Mouse (Mus musculus) telencephalon, adult 2 months (tissue): ENCODE results near the gene Dclk1.
A peak's percentile ranks its signal among the peaks of the same experiment; 100 is the strongest.

Experiments used
- DNase-seq: peaks from one replicate; pipeline ENCODE4 v3.0.0-alpha.2; 2011; ENCODE audit warnings: low read depth, low spot score

Gene Dclk1

GRCm38 (mm10) chr3:55447486-55448460 is 205.6 kb downstream of the Dclk1 start:
- DNase-seq, result peak; percentile 97

- no peak for DNase-seq
These were observed 207.0 kb downstream of the Dclk1 start for GRCm38 (mm10) chr3:55449148-55449547.

GRCm38 (mm10) chr3:55451035-55451434 is 208.9 kb downstream of the Dclk1 start:
- DNase-seq, result peak; percentile 90

GRCm38 (mm10) chr3:55451877-55452276 is 209.7 kb downstream of the Dclk1 start:
- no peak for DNase-seq

GRCm38 (mm10) chr3:55452464-55452863 is 210.3 kb downstream of the Dclk1 start:
- DNase-seq, result no peak

- DNase-seq, result no peak
These were observed 218.9 kb downstream of the Dclk1 start for GRCm38 (mm10) chr3:55461092-55461491.

GRCm38 (mm10) chr3:55461685-55462655 is 219.8 kb downstream of the Dclk1 start:
- peak; percentile 97 for DNase-seq

- no peak for DNase-seq
These were observed 220.9 kb downstream of the Dclk1 start for GRCm38 (mm10) chr3:55462904-55463668.

- DNase-seq, result no peak
These were observed 222.1 kb downstream of the Dclk1 start for GRCm38 (mm10) chr3:55464226-55464625.

GRCm38 (mm10) chr3:55465785-55466184 is 223.6 kb downstream of the Dclk1 start:
- DNase-seq, result no peak

- DNase-seq, result no peak
These were observed 224.2 kb downstream of the Dclk1 start for GRCm38 (mm10) chr3:55466348-55466747.

GRCm38 (mm10) chr3:55472110-55472509 is 229.9 kb downstream of the Dclk1 start, which contains the start of gene Gm21954:
Gm21954 (minus strand) TSS chr3:55472210.
- DNase-seq, result no peak

GRCm38 (mm10) chr3:55473146-55473545 is 231.0 kb downstream of the Dclk1 start:
- no peak for DNase-seq

- DNase-seq, result peak; percentile 88
These were observed 234.5 kb downstream of the Dclk1 start for GRCm38 (mm10) chr3:55476694-55477093.

- DNase-seq, result no peak
These were observed 237.1 kb downstream of the Dclk1 start for GRCm38 (mm10) chr3:55479306-55479705.

- DNase-seq, result no peak
These were observed 239.0 kb downstream of the Dclk1 start for GRCm38 (mm10) chr3:55481140-55481539.

GRCm38 (mm10) chr3:55483328-55483727 is 241.2 kb downstream of the Dclk1 start:
- DNase-seq, result no peak

- peak; percentile 46 for DNase-seq
These were observed 247.2 kb downstream of the Dclk1 start for GRCm38 (mm10) chr3:55489231-55489990.

GRCm38 (mm10) chr3:55492021-55492420 is 249.9 kb downstream of the Dclk1 start:
- DNase-seq, result no peak

- peak; percentile 31 for DNase-seq
These were observed 252.2 kb downstream of the Dclk1 start for GRCm38 (mm10) chr3:55494348-55494747.
